In genomic region chr7:4136771-4137531, GRCm38 (mm10) we compare ENCODE assay signal across 7 mouse cellular contexts. TPM values are rescaled to one million over a fixed set of nuclear protein-coding genes. Genes with fewer than 3 reads are reported as not detected.
A peak's percentile ranks its signal among the peaks of the same experiment; 100 is the strongest.
DNase-seq lines count a peak whose midpoint lies in the region; ATAC-seq lines count a peak whose summit lies in the region.

Gene Leng8 (plus strand): TSS chr7:4137039.

- H3K9ac ChIP-seq in intestine, embryonic 15.5 days: peak within 1 kb of the TSS; percentile 68

- H3K4me3 ChIP-seq in intestine, embryonic 15.5 days (replicated peaks): peak within 1 kb of the TSS; percentile 61
- H3K4me3 ChIP-seq in midbrain, embryonic 10.5 days: peak within 1 kb of the TSS; percentile 80

- peak within 1 kb of the TSS; percentile 84 for H3K27ac ChIP-seq in intestine, embryonic 15.5 days
- H3K27ac ChIP-seq in midbrain, embryonic 10.5 days (replicated peaks): peak within 1 kb of the TSS; percentile 97

- ATAC-seq in intestine, embryonic 15.5 days: peak; percentile 99

- H3K9me3 ChIP-seq in intestine, embryonic 15.5 days: no peaks in the 10 kb centered on the region
- no peaks in the 10 kb centered on the region for H3K9me3 ChIP-seq in midbrain, embryonic 10.5 days (replicated peaks)

- under 1% methylated on average over 63 of the region's 78 CpGs for WGBS in intestine, embryonic 15.5 days
- WGBS in midbrain, embryonic 10.5 days: under 1% methylated on average over 72 of the region's 78 CpGs

- peaks cover 24% of the 10 kb centered on the region for H3K36me3 ChIP-seq in intestine, embryonic 15.5 days
- H3K36me3 ChIP-seq in midbrain, embryonic 10.5 days: peaks cover 62% of the 10 kb centered on the region

- intact Hi-C loops in gastrocnemius, postnatal 36 days (cut with DNase I): loop anchor here (10.0 kb wide), 3 partner anchors 432 to 658 kb away; partner anchors contain the start of genes Prpf31, Rpl28, Rps9 and Tfpt
- intact Hi-C loops in left cerebral cortex, postnatal 25 days (cut with DNase I): loop anchor here (10.0 kb wide), 1 partner anchor 928 kb away; the partner anchor contains the start of gene U2af2

- H3K4me1 ChIP-seq in intestine, embryonic 15.5 days (replicated peaks): peaks cover 7% of the 10 kb centered on the region; the same call in 1 of the 2 replicates
- peaks cover 24% of the 10 kb centered on the region for H3K4me1 ChIP-seq in midbrain, embryonic 10.5 days

- peak; percentile 99 for DNase-seq in adrenal gland, adult 2 months
- DNase-seq in embryo, embryonic 11.5 days (ENCODE audit: low read depth, low spot score): peak; percentile 96
- peak; percentile 98 to 99 for DNase-seq in gastrocnemius, postnatal 36 days
- DNase-seq in left cerebral cortex, postnatal 25 days (ENCODE audit: low spot score in 2 of 2): peak; percentile 100
- DNase-seq in midbrain, embryonic 10.5 days (ENCODE audit: low spot score): peak; percentile 99
- DNase-seq in right cerebral cortex, postnatal 4 days: peak; percentile 96

- H3K4me2 ChIP-seq in intestine, embryonic 15.5 days (replicated peaks): peak within 1 kb of the TSS; percentile 66

- H3K27me3 ChIP-seq in intestine, embryonic 15.5 days (replicated peaks): no peaks in the 10 kb centered on the region
- no peaks in the 10 kb centered on the region for H3K27me3 ChIP-seq in midbrain, embryonic 10.5 days (ENCODE audit: low read depth, poor library complexity, severe bottlenecking)

RNA-seq across cellular contexts. Expression of gene Leng8, which starts in this region (rescaled TPM):
- 100 to 1,000 TPM in 1 of 2 experiments, 10 to 100 TPM in 1; 80.7 to 112 TPM for total RNA-seq in adrenal gland, adult 2 months (2021)
- 446 and 516 TPM in 2 replicates for polyA plus RNA-seq in adrenal gland, adult 2 months (2012; rRNA removed)
- total RNA-seq in gastrocnemius, postnatal 36 days (2021): 10 to 100 TPM; 32.8 to 43.8 TPM
- polyA plus RNA-seq in intestine, embryonic 15.5 days (2015; fragmentation: Nextera tagmentation; extraction: Ambion mirVana): 46.3 and 49.2 TPM in 2 replicates
- total RNA-seq in left cerebral cortex, postnatal 25 days (2021): 100 to 1,000 TPM; 120 to 142 TPM
- polyA plus RNA-seq in midbrain, embryonic 10.5 days (2016; fragmentation: Nextera tagmentation; extraction: Ambion mirVana): 63.1 and 82.0 TPM in 2 replicates

Comparison
In these comparisons a context has a peak if more than half of its experiments do, and no peak if none do; other contexts are left out.
1. Peak in every context shown above with its lines: DNase-seq, ATAC-seq, H3K4me3 ChIP-seq and H3K27ac ChIP-seq.